Mouse (Mus musculus) brown adipose tissue, adult 24 weeks (tissue): ENCODE results near the gene Adgrb3. TPM values are rescaled to one million over a fixed set of nuclear protein-coding genes. Genes with fewer than 3 reads are reported as not detected.

Source experiments
- H3K27ac ChIP-seq: fragments of 200-500 bp; replicated peaks from 2 replicates; pipeline ENCODE4 v1.5.1; 2012; ENCODE audit warnings: low read depth, mild to moderate bottlenecking, low read length
- H3K4me1 ChIP-seq: fragments of 200-500 bp; 2 replicates; pipeline ENCODE4 v1.6.1; 2012; ENCODE audit warnings: low read length, mixed read lengths; ENCODE audit not compliant: control insufficient read depth, insufficient read depth, insufficient read length
- H3K4me3 ChIP-seq: fragments of 200-500 bp; 2 replicates; pipeline ENCODE4 v1.5.1; 2012; ENCODE audit warnings: low read depth, mild to moderate bottlenecking, low read length, moderate library complexity; ENCODE audit not compliant: insufficient read depth
- polyA plus RNA-seq: library from polyadenylated mRNA; stranded (reverse); fragments of >200 nt; gene quantifications from 2 replicates; pipeline ENCODE4 v1.2.4, GENCODE M21; 2012; ENCODE audit not compliant: missing spikeins, insufficient read depth, insufficient read length

The Adgrb3 gene
- polyA plus RNA-seq, 1 experiment = not detected

DNA sequence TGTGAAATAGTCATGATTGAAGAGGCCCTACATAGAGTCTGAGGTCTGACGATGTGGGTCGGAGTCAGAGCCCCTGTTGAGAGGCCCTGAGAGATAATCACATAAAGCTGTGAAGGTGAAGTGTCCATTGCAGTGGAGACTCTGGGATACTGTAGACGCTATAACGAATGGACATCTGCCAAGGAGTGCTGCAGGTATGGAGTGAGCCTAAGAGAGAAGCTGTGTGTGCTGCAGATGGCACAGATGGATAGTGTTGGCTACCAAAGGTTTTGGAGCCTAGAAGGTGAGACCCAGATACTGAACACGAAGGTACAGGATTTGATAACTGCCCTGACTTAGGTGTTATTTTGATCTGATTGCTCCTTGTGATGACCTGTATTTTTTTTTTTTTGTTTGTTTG lies 474.0 kb downstream of the Adgrb3 start:
- H3K4me3 ChIP-seq = no peak overlapping the region
- H3K27ac ChIP-seq = no peak overlapping the region
- no peaks in the 10 kb centered on the region for H3K4me1 ChIP-seq

DNA sequence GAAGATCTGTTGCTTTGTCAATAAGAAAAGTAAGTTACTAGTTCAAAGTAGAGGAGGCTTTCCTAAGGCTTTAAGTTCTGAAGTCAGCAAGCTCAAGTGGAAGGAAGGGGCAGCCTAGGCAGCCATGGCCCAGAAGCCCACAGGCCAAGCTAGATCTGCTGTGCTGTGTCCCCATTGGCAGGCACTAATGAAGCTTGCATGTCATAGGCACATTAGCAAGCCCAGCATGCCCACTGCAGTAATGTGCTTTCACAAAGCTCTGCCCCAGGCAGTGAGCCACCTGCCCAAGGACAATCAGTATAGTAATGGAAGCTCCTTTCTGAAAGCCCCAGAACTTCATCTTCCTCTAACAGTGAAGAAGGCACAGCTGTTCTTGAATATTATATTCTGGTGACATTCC lies 484.6 kb downstream of the Adgrb3 start:
- no peak overlapping the region for H3K27ac ChIP-seq
- H3K4me3 ChIP-seq = no peak overlapping the region
- no peaks in the 10 kb centered on the region for H3K4me1 ChIP-seq

DNA sequence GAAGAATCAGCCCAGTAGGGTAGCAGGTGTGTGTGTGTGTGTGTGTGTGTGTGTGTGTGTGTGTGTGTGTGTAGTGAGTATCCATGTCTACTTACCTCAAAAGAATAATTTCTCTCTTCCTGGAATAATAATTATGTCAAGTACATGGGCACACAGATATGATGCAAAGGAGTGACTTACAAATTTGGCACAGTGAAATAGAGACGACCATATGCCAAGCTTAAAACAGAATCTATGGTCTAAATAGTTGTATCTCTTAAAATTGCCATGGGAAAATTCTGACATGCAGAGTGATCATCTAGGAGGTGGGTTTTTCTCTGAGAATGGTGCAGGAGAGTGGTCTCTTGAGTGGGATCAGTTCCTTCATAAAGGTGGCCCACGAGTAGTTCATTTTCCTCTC lies 504.1 kb downstream of the Adgrb3 start:
- Histone ChIP-seq H3K27ac (no peak overlapping the region), H3K4me3 (no peak overlapping the region), H3K4me1 (no peaks in the 10 kb centered on the region)

DNA sequence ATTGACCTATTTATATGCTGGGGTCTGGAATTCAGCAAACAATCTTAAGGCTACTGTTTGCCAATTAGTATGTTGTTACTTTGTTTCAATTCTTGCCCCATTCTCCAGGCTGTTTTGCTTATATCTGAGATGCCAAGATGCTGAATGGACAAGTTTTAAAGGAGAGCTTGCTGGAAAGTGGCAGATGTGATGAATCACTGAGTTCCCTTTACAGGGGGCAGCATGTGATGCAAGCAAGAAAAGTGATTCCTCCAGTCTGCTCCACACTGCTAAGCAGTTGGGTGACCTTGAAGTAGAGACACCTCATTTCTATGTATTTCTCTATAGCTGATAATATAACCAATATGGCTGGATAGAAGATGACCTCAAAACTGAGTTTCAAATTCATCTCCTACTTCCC lies 512.4 kb downstream of the Adgrb3 start:
- Histone ChIP-seq H3K4me1 (no peaks in the 10 kb centered on the region), H3K27ac (no peak overlapping the region), H3K4me3 (no peak overlapping the region)

DNA sequence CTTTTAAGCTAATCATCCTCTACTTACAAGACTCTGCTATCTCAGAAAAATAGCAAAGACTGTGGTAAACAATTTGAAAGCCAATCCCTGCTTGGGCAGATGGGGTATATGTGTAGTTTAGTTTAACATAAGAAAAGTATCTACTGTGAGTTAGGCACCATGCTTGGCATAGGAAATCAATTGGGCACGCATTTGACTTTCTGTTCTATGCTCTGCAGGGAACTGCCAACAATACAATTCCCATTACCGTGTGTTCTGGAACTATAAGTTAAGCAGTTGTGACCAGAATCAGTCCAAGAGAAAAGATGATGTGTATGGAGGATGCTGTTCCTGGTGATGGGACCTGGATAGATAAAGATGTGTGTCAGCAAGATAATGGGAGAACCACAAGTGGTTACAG lies 517.2 kb downstream of the Adgrb3 start:
- H3K27ac ChIP-seq = no peak overlapping the region
- no peaks in the 10 kb centered on the region for H3K4me1 ChIP-seq
- H3K4me3 ChIP-seq = no peak overlapping the region

DNA sequence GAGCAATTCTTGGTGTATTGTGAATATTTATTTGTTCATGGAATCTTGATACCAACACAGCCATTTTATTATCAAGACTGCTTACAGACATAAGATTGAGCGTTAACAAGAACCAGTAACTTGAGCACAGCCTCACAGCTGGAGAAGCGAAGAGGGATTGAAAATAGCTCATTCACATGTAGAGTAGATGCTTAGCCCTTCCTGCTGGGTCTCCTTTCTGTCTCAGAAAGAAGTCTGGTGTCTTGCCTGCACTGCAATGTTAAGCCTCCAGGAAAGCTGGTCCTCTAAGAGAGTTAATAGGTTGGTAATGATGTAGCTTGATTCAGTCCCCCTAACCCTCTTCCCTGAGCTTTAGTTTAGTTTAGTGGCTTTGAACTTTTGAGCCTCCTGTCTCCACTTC lies 519.4 kb downstream of the Adgrb3 start:
- no peak overlapping the region for H3K27ac ChIP-seq
- H3K4me3 ChIP-seq = no peak overlapping the region
- no peaks in the 10 kb centered on the region for H3K4me1 ChIP-seq

DNA sequence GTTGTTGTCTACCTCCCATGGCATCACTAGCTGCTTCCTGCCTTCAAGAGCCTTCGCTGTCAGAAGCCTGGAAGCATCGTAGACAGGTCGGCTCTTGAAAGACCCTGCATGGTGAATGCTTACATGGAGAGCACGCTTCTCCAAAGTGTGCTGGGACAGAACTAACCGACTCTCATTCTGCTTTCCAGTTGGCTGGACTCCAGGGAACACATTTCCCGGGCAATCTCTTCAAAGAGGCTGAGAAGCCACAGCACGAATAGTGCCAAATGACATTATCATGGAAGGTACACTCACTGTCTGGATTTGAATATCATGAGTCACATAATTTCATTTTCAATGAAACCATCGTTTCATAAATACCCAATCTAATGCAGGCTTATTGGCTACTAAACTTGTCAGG lies 548.0 kb downstream of the Adgrb3 start:
- Histone ChIP-seq H3K27ac (no peak overlapping the region), H3K4me3 (no peak overlapping the region), H3K4me1 (no peaks in the 10 kb centered on the region)

DNA sequence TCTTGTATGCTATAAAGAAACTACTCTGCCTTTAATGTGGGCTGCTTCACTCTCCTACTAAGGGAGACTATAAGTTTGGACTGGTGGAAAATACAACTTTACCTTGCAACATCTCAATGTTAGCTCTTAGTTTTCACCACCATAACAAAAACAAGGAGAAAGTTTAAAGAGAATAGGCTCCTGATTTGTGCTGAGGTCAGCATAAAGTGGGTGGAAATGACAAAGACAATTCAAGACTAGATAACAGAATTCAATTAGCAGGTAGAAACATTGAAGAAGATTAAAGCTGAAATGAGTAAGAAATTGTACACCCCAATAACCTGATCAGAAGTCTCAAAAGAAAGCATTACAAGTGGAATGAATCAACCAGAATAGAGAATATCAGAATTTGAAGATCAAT lies 578.9 kb downstream of the Adgrb3 start:
- Histone ChIP-seq H3K4me1 (no peaks in the 10 kb centered on the region), H3K4me3 (no peak overlapping the region), H3K27ac (no peak overlapping the region)

DNA sequence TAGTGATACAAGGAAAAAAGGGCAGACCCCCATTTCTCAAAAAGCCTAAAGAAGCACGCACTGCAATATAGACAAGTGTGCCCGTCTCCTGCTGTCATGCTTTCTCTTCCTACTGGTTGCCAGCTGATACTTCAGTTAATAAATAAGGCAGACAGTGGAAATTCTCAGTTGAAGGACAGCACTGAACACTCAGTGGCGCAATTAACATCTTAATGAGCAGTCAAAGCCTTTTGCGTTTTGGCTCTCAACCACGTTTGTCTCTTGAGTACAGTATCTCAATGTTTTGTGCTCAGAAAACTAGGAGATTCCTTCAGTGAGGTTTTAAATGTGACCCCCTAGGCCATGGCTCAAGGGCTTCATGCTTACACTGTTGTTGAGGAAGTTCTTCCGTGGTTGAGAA lies 587.1 kb downstream of the Adgrb3 start:
- Histone ChIP-seq H3K27ac (no peak overlapping the region), H3K4me1 (no peaks in the 10 kb centered on the region), H3K4me3 (no peak overlapping the region)

DNA sequence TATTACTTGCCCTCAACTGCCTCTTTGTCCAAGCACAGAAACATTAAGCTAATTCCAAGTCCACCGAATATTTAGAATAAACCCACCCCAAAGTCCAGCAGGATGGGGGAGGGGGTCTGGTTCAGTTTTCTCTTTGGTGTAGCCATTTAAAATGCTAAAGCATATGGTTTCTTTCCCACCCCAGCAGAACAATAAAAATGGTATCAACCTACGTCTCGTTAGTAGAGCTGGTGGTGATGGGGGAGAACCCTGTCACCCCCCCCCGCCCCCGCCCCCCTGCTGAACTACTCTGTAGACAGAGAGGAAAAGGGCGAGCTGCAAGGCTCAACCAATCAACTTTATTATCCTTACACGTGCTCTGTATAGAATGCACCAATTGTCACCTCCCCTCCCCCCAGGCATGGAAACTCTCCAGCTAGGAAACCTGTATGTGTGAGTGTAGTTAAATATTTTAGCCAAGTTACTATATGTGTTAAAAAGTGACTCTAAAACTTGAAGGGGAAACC lies 600.2 kb downstream of the Adgrb3 start:
- Histone ChIP-seq H3K27ac (no peak overlapping the region), H3K4me1 (no peaks in the 10 kb centered on the region), H3K4me3 (no peak overlapping the region)

DNA sequence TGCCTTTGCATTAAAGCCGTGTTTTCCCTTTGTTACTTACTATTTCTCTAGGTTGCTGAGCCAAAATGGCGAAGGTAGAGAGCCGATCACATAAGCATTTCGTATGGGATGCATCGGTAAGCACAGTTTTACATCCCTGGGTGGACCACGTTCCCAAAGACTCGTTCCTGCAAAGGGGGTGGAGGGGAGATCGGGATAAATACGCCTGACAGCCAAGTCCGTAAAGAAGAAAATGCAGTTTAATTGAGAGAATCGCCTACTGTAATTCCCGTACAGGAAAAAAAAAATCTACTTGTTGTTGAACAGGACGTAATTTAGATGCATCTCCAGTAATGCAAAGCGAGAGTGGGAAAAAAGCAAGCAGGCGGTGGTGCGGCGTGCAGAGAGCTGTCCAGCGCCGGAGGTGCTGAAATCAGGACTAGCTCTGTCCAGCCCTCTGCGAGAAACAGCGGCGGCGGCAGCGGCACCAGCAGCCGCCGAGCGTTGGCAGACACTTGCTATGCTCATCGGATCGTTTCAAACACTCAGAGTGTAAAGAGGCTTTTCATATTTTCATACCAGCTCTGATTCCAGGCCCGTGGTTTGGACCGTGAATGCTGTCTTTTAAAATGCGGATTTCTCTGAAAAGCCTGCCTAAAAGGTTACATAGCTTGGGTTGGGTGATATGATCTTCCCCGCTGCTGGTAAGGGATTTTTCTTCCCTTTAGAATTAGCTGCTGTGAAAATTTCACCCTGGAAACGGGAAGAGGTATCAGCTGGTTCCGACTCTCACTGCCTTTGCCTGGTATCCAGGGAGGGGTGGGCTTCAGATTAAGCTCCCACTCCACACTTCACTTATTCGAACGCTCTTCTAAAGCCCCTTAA lies 600.9 kb downstream of the Adgrb3 start:
- H3K4me1 ChIP-seq = no peaks in the 10 kb centered on the region
- H3K27ac ChIP-seq = no peak overlapping the region
- no peak overlapping the region for H3K4me3 ChIP-seq

DNA sequence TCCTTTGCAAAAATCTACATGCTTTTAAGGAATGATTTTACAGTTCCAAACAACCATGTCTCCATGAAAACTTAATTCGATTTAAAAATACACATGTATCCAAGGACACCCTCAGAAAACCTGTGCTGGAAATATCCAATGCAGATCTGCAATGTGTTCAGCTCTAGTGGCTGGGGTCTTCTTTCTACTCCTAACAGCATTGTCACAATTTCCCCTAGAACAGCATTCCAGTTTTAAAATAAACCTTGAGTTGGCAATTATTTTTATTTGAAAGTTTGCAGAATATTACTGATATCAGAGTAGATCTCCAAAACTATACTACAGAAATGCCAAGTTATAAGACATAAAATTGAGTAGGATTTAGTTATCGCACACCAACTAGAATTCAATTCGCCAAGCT lies 601.6 kb downstream of the Adgrb3 start:
- H3K4me1 ChIP-seq = no peaks in the 10 kb centered on the region
- H3K4me3 ChIP-seq = no peak overlapping the region
- no peak overlapping the region for H3K27ac ChIP-seq

DNA sequence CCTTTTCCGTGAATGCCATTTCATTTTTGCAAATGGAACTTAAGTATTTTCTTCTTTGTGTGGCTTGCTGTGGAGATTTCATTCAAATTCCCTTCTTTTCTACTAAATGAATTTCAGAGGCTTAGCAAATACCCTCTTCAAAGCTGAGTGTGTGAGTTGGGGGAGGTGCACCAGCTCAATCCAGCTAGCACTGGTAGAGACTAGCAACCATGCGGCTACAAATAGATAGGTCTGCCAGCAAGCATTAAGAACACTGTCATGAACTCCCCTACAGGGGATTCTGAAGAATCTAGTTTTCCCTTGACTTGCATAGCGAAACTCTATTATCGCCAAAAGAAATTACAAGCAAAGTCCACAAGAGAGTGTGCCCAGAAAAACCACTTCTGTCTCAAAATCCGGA lies 624.9 kb downstream of the Adgrb3 start:
- no peaks in the 10 kb centered on the region for H3K4me1 ChIP-seq
- no peak overlapping the region for H3K4me3 ChIP-seq
- no peak overlapping the region for H3K27ac ChIP-seq

DNA sequence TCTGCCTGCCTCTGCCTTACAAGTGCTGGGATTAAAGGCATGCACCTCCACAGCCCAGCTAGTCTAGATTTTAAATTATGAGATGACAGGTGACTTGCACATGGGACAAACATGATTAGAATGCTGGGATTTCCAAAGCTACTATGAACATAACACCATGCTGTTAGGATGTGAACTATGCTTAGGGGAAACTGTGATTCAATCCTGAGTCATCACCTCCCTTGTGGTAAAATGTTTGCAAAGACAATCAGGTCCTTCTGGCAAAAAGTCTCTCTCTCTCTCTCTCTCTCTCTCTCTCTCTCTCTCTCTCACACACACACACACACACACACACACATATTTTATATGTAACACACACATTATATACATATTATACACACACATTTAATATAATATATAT lies 630.1 kb downstream of the Adgrb3 start:
- Histone ChIP-seq H3K27ac (no peak overlapping the region), H3K4me3 (no peak overlapping the region), H3K4me1 (no peaks in the 10 kb centered on the region)

DNA sequence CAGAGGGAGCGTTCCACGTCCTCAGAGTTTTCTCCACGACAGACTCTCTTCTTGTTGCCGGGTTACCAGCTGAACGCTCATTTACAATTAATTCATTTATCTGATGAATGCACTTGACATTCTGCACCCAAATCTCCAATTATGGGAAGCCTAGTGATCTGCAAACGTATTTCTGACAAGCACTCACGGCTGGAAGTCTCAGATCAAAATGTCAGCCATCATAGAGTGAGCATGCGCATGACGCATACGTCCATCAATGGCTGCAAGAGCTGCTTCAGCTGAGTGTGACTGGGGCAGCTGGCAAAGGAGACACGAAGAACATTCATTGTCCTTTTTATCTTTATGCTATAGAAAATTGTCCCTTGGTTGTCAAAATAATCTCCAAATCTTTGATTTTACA lies 637.5 kb downstream of the Adgrb3 start:
- no peak overlapping the region for H3K4me3 ChIP-seq
- H3K4me1 ChIP-seq = no peaks in the 10 kb centered on the region
- H3K27ac ChIP-seq = no peak overlapping the region

DNA sequence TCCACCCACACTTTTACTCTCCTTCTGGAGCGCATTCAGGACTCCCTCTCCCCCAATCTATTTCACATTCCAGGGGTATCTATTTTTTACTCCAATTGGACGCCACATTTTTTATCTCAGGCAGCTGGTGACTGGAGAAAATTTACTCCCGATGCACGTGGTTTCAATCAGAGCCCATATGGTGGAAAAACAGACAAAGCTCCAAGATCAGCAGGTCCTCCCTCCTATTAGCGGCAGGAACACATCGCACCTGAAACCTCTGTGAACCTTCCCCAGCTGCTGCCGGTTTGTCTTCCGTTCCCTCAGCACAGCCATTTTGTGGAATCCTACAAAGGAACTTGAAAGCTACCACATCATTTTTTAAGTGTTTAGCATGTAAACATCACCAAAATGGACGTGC lies 640.2 kb downstream of the Adgrb3 start:
- H3K27ac ChIP-seq = no peak overlapping the region
- H3K4me3 ChIP-seq = no peak overlapping the region
- H3K4me1 ChIP-seq = no peaks in the 10 kb centered on the region
